Mouse (Mus musculus): ENCODE data around the gene Ccdc162.

The Ccdc162 gene

DNA sequence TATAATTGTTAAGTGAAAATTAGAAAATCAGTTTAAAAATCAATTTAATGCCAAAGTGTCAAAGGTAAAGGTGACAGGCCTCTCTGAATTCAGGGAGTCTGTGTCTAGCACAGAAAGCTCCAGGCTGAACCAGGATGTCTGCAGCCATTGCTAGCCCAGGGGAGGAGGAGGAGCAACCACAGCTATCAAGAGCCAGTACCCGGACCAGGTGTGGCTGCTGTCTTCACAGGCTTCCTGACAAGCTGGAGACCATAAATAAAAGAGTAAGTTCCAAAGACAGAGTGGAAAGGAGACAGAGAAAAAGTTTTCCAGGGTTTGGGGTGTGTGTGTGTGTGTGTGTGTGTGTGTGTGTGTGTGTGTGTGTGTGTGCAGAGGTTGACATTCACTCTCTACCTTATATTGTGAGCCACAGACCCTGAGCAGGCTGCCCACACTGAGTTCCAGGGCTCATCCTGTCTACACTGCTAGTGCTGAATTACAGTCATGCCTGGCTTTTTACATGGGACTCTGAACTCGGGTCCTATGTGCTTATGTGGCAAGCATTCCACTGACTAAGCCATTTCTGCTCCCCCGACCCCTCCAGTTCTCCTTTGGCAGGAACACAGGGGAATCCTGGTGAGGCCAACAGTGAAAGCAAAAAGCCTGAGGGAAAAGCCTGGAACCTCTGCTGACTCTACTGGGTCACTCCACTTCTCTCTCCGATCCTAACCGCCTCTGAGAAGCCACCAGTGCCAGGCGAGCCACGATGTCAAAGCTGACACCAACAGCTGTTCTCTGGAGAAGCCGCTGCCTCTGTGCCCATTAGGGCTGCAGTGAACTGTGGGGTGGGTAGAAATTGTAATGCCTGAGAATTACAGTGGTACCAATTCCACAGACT is 140.7 kb downstream of the Ccdc162 start:
- peak; percentile 48 to 65 for DNase-seq

DNA sequence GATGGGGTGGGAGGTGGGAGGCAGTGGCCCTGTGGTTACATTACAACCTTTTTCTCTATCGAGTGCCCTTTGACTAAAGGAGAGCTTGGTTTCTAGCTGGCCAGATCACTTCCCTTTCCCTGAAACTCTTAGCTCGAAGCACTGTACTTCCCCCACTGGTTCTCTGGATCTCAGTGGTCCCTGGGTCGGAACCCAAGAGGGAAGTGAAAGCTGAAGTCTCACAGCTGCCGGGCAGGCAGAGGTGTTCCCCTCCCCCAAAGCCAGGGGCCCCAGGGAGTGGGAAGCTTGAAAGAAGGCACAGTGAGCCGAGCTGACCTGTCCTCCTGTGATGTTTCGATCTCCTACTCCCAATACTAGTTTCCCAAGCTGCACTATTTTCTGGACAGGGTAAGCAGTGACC is 143.2 kb downstream of the Ccdc162 start:
- peak in 1 of 2 experiments; percentile 21 for DNase-seq

DNA sequence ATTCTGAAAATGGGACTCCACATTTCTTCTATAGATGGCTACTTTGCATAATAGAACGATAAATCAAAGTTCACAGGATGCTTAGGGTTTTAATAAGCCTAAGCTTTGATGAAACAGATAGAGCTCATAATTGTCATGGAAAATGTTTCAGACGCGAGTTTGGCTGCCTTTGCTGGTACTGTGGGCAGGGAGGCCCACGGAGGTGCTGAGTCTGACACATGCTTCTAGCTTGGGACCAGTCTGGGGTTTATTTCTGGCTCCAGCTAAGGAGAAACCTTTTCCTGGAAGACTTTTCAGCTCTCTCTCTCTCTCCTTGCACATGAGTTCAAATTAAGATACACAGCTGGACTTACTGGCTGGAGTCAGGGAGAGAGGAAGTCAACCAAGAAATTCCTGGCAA is 144.2 kb downstream of the Ccdc162 start:
- DNase-seq, result no peak

DNA sequence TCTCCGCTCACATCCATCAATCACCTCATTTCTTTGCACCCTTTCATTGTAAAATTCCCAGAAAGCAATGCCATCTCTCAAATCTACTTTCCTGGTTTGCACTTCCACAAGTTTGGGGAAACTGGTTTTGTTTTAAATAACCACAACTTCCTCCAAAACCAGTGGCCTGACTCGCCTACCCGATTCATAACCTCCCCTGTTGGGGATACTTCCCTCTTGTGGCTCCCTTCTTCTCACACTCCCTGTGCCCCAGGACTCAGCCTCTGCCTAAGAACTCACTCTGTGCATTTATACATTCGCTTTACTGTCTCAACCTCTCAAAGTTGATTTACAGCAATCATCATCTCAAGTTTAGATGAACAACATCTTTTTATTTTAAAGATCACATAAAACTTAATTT is 145.4 kb downstream of the Ccdc162 start:
- DNase-seq, result no peak

DNA sequence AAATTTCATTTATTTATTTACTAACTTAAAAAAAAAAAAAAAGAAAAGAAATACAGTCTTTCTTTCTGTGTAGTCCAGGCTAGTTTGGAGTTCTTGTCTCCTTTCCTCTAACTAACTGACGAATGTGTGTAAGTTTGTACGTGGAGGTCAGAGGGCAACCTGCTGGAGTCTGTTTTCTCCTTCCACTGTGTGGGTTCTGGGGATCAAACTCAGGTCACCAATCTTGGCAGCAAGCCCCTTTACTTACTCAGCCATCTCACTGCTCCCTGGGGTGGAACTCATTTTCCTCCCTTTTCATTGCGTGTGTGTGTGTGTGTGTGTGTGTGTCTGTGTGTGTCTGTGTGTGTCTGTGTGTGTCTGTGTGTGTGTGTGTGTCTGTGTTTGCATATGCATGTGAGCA is 148.1 kb downstream of the Ccdc162 start:
- DNase-seq, result peak; percentile 81 to 82

DNA sequence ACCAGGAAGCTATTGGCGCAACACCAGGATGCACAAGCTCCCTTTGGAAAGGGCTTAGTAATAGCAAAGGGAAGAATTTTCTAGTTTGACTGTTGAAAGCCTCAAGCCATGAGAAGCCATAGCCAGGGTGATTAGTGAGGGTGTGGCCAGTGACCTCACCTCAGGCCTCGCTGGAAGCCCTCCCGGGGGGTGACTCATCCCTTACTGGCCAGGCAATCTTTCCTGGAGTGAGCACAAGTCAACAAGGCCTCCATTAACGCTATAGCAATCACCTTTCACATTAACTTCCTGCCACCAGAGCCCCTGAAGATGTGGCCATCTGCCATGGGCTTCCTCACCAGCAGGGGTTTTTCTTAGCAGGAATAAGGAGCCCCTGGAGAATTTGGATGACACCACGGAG is 151.3 kb downstream of the Ccdc162 start:
- DNase-seq, result no peak

DNA sequence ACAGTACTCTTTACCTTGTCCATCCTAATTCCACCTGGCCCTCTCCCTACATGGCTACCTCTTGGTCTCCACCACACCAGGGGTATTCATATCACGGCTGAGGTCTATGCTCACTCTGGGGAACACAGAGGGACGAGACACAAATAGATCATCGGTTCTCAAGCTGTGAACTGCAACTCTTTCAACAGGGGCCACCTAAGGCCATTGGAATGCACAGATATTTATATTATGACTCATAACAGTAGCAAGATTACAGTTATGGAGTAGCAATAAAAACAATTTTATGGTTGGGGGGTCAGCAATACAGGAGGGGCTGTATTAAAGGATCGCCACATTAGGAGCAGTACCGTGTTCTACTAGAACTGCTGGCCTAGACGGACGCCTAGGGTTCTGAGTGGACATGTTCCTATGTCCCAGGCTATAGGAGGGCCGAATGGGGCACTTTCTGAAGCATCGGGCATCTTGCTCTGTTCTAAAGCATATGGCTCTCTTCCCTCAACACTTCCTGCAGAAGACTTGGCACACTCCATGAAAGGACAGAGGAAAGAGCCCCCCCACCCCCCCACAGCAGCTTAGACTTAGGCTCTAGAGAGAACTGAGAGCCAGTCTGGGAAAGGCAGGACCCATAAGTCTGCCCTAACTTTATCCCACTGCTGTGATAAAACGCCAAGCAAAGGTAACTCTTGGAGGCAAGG is 154.6 kb downstream of the Ccdc162 start:
- DNase-seq, result no peak

DNA sequence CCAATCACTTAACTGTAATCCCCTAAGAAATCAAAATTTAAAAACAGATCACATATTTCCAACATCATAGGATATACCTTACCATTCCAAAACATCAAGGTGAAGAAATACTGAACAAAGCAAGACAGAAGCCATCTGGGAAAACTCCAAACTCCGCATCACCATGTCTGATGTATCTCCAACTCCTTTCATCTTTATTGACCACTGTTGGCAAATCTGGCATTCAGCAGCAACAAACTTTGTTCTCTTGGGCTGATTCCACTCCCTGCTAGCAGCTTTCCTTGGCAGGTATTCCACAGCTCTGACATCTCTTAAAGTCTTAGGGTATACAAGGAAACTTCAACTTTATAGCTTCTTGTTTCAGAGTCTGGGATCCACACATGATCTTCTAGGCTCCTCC is 158.0 kb downstream of the Ccdc162 start:
- DNase-seq, result no peak

DNA sequence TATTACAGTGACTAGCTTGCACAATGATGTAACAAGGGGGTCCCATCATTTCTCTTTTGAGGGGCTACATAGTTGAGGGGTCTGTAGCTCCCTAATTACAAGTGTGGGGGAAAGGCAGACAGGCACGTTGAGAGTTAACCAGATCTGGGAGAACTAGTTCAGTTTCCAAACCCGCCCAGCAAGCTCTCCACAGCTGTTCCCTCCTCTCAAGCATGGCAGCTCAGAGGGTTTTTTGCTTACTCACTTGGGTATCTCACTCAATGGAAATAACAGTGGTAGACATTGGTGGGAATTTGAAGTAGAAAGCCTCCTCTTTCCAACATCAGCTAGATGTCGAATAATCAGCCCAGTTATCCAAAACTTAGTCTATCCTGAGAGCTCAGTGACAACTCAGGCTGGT is 161.4 kb downstream of the Ccdc162 start:
- no peak for DNase-seq

DNA sequence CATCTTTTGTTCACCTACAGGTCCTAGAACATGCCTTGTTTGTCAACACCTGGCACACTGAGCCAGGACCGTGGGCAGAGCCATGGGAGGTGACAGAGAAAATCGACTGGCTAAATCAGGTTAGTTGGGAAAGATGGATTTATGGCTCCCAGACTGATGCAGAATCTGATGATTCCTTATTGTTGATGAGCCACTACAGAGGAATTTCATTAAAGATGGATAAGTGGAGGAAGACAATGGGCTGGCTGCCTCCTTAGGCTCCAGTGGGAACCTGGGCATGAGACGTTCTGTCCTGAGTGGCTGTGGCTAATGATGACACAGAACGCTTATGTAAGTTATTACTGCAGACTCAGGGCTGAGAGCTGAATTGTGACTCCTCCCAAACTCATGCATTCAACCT is 162.7 kb downstream of the Ccdc162 start:
- no peak for DNase-seq

DNA sequence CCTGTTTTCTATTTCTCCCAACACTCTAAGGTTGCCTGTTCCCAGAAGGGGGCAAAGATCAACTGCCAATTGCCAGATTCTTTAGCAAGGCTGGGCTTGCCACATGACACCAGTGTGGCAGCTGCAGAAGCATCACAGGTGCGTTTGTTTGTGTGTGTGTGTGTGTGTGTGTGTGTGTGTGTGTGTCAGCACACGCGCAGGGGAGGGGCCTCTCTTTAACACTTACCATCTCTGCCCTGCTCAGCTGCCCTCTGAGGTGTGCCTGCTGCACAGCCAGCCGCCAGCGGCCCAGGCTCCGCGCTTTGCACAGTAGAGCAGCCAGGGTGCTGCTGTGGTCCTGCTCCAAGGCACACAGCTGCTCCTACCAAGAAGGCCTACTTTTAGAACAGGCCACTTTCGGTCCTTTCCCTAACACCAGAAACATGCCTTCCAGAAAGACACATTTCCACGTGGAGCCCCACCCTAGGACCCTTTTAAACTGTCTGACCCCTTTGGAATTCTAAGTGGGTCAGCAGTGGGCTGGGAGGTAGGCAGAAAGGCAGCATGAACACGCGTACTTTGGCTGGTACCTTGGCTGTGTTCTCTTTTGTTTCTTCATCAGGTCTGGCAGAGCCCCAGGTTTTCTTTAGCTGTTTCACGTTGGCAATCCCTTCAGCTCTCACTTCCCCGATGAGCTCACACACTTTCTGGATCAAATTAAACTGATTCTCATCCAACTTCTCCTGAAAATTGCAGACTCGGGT is 163.4 kb downstream of the Ccdc162 start:
- peak; percentile 80 to 87 for DNase-seq

DNA sequence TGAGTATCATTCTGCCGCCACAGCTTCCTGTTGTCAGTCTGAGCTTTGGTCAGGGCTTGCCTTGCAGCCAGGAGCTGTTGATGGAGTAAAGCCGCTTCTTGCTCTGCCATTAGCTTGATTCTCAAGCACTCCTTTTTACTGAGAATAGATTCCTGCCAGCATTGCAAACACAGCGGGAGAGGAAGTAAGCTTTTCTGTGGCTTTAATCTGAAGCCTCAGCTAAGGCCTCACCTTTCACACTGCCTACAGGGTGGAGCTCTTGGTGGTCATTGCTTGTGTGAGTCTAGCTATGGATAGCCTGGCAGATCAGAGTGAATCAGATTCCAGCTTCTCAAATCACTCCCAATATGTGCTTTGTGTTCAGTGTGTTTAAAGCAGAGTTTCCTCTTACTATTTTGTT is 164.1 kb downstream of the Ccdc162 start:
- no peak for DNase-seq

DNA sequence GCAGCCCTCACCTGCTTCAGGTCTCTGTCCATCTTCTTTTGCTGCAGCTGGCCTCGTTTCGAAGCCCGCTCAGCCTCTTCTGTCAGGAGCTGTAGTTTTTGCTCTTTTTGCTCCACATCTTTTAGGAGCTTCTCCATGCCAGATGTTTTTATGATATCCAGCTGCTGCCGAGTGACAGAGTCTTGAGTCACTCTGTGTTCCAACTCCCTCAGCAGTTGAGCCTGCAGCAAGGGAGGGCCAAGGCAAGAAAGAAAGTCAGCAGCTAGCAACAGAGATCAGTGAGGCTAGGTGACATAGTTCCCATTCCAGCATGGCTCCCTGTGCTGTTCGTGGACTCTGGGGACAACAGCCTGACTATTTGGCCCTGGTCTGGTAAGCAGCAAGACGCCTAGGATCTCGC is 165.7 kb downstream of the Ccdc162 start:
- DNase-seq, result no peak

DNA sequence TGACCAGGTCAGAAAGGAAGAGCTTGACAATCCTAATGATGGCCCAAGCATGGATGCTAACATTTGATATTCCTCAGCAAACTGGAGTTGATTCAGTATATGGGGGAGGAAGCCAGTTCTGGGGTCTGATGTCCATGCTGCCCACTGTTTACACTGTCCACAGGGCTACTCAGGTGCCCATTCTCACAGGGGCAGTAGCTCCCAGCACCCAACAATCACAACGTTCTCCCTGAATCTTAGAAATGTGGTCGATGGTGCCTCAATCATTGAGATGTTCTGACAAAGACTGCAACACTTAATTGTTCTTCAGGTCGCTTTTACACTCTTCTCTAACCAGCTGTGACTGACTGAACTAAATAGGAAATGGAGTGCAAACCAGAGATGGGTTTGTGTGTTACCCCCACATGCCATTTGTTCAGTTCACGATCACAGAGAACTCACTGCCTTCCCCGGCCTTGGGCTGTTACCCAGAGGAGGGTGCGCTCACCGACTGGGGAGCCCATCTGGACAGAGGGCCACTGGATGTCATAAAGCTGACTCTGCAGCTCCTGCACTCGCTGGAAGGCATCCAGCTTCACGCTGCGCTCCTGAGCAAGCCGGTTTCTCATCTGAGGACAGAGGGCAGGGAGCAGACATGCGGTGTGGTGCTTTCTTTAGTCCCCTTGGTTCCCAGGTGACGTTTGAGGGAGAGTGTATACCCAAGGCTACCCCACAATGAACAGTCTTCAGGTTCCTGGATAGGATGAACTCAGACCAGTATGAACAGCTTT is 169.9 kb downstream of the Ccdc162 start:
- peak; percentile 87 for DNase-seq

DNA sequence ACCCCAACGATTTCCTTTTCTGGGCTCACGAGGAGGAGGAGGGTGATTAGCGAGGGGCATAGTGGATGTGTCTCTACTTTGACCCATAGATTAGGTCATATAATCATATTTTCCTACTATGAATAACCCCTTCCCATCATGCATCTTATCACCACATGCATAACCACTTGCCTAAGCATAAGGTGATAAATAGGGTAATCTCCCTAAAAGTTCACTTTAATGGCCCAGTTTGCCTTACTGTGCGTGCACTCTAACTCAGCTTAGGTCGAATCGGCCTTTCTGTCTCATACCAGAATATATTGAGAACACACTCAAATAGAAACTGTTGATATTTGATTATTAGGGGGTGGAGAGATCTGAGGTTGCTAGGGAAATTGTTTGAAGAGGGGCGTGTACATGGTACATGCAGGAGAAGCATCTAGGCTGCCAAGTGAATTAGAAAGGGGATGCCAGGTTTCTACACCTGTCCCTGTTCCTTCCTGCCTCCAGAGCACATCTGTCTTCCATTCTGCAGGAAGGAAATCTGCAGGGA is 171.1 kb downstream of the Ccdc162 start:
- no peak for DNase-seq

DNA sequence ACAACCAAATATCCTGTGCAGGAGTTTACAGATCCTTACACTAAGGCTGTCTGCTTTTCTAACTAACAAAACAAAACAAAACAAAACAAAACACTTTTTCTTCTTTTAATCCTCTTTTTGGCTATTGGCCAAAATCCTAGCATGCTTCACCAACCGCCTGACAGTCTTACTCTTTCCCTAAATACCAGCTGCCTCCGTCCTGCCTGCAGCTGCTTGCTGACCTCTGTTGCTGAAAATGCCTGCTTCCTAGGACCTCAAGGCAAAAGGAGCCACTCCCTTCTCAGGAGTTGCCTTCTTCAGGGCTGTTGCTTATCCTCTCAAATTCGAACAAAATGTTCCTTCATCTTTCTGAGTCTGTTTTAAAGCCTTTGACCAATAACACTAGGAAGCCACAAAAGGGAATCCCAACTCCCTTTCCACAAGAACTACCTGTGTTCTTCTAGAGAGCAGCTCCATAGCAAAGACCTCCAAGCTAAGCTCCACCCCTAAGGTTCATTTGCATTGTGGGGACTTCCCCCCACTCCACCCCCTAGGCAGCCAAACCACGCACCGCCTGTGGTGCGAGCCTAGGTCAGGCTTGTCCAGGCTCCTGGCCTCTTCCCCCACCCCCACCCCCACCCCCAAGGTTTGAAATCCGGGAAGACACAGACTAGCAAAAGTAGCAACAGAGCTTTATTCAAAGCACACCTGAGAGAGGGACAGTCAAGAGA is 171.8 kb downstream of the Ccdc162 start:
- no peak for DNase-seq

DNA sequence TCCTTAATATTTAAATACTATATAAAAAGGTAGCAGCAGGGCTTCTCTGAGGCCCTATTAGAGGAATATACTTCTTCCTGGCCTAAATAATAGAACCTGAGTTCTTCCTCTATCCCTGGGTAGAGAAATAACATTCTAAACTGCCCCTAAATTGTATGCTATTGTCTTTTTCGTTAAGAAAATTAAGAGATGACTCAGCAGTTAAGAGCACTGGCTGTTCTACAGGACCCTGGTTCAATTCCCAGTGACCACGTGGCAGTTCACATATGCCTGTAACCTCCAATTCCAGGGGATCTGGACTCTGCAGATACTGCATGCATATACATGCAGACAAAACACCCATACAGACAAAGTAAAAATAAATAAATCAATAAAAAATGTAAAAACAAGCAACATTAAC is 172.6 kb downstream of the Ccdc162 start:
- DNase-seq, result no peak

DNA sequence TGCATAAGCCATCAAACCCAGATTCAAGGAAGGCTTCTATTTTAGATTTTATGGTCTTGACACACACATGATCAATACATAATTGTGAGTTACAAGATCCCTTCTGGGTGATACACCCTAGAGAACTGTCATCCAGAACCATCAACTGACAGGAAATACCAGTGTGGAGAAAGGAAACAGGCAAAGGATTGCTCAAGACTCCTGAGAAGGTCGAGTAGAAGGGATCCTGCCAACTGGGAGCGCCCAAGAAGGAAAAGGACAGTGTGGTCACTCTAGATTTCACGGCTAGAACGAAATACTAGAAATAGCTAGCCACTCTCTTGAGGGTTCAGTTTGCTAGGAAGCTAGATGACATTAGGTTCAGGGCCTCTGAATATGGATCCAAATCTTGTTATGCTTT is 173.0 kb downstream of the Ccdc162 start:
- DNase-seq, result no peak

DNA sequence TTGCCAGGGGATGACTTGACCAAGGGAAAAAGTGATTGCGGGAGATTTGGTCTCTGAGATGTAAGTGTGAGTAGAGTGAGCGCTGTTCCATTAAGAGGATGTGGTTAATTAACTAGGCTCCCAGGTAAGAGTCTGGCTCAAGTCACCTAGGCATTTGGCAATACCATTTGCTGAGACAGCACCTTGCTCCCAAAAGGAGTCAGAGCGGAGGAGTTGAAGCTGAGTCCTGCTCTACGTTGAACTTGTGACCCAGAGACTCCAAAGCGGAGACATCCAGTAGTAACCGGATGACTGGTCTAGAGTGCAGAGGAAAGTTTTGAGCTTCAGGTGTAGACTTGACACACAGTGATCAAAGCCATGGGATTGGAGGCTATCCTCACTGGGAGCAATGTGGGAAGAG is 174.4 kb downstream of the Ccdc162 start:
- peak; percentile 32 to 66 for DNase-seq

DNA sequence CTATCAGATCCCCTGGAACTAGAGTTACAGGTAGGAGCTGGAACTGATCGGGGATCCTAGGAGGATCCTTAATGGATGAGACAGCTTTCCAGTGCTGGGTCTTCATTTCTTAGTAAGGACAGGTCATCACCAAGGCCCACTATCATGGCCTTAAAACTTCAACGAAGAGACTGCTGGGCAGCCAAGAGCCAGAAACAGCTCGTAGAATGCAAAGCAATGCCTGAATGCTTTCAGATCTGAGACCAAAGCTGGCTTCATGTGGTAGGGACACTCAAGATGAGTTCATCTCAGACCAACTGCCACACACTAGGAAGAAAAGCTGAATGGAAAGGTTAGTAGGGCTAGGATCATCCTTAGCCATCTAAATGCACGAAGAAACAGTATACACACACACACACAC is 177.4 kb downstream of the Ccdc162 start:
- no peak for DNase-seq

DNA sequence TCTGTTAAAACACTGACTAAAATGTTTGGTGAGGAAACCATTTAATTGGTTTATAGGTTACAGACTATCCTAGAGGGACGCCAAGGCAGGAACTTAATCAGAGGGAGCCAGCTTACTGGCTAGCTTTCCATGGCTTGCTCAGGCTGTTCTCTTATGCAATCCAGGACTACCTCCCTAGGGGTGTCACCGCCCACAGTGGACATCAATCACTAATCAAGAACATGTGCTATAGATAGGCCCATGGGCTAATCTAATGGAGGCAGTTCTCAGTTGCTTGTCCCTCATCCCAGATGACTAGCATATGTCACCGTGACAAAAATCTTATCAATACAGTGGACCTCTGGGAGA is 178.5 kb downstream of the Ccdc162 start:
- no peak for DNase-seq
